Mouse (Mus musculus) erythroblast, adult 5-6 weeks (primary cell): Measurements from ENCODE around the gene Fkbp1b. TPM values are rescaled to one million over a fixed set of nuclear protein-coding genes. Genes with fewer than 3 reads are reported as not detected.
A peak's percentile ranks its signal among the peaks of the same experiment; 100 is the strongest.
"Not testable (repeated sequence)": the region's sequence is repeated elsewhere in the genome, so short reads cannot be mapped to it uniquely, and the experiment has no call there.

Experiments
- ATAC-seq: replicated peaks from 2 replicates; pipeline ENCODE4 v1.8.0; 2016; ENCODE audit warnings: moderate number of reproducible peaks, mild to moderate bottlenecking, moderate TSS enrichment, inconsistent platforms; ENCODE audit not compliant: poor library complexity, low FRiP score, severe bottlenecking
- total RNA-seq, 2 experiments: library from RNA; stranded (forward) in 1 of 2; stranded (reverse) in 1 of 2; fragments of 150-400 nt in 1 of 2; fragments of 200-764, 138-1000 nt in 1 of 2; gene quantifications; 2 replicates each; pipeline versions ENCODE4 v1.2.3 to v1.2.4; 2015 to 2017; ENCODE audit warnings: low replicate concordance in 2 of 2

The Fkbp1b gene
- total RNA-seq, 2 experiments from 2014 or later, result 3.9 TPM; not detected in 1

DNA sequence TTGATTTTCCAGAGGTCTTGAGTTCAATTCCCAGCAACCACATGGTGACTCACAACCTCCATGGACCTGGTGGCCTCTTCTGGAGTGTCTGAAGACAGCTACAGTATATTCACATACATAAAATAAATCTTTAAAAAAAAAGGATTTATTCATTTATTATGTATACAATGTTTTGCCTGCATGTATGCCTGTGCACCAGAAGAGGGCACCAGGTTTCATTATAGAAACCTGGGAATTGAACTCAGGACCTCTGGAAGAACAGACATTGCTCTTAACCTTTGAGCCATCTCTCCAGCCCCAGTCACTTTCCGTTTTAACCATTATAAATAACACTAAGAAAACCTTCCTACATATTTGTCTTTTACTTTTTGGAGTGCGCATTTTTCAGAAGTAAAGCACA, 15.4 kb upstream of the Fkbp1b start:
- no peak for ATAC-seq

DNA sequence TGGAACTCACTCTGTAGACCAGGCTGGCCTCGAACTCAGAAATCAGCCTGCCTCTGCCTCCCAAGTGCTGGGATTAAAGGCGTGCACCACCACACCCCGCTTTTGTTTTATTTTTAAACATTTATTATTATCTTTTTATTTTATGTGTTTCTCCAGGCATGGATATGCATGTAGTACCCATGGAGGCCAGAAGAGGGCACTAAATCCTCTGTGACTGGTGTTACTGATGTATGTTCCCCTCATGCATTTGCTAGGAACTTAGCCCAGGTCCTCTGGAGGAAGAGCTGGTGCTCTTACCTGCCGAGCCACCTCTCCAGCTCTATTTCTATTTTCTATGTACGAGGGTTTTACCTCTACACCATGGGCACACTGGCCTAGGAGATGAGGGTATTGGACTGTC, 14.8 kb upstream of the Fkbp1b start:
- ATAC-seq, result peak; percentile 46; the same call in 1 of the 2 replicates

- peak; percentile 67 for ATAC-seq
Measured at GRCm38 (mm10) chr12:4843741-4844140, 2.4 kb upstream of the Fkbp1b start.

GRCm38 (mm10) chr12:4842890-4843597, 1.7 kb upstream of the Fkbp1b start, which contains the start of gene Wdcp:
Gene Wdcp (plus strand): TSS chr12:4843303.
- ATAC-seq, result peak; percentile 98

- ATAC-seq, result no peak
Measured at GRCm38 (mm10) chr12:4842456-4842855, 1.1 kb upstream of the Fkbp1b start.

DNA sequence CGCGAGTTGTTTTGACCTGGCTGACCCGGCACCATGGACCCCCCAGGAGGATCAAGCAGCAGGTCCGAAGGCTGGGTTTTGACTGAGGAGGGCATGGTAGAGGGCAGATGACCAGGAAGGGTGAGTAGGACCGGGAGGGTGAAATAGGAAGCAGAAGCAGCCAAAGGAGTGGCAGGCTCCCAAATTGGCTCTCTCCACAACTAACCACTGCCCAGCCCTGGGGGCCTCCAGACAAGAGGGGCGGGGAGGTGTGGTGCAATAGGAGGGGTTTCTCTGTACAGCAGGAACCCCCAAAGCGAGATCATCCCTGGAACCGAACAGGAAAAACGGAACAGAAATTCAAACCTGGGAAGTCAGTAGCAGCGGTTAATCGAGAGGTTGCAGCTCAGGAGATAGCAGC, 650 bp downstream of the Fkbp1b start:
- ATAC-seq, result no peak

GRCm38 (mm10) chr12:4840010-4840409, 1.4 kb downstream of the Fkbp1b start:
- ATAC-seq, result no peak

DNA sequence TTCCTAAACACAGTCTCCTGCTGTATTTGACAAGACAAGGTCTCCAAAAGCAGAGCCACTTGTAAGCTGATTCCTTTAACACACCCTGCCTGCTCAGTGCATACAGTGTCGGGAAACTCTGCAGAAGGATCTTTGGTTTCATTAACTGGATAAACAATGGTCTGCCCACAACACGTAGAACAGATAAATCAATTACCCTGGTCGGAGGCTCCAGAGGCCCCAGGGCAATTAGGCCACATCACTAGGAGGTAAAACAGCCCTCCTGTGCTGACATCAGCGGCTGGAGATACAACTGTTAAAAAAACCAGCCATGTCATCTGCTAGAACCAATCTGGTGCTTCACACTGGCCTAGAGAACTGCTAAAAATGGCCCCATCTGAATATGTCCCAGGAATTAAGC, 4.4 kb downstream of the Fkbp1b start:
- ATAC-seq, result no peak

GRCm38 (mm10) chr12:4827256-4827655, 14.1 kb downstream of the Fkbp1b start:
- ATAC-seq, result no peak

GRCm38 (mm10) chr12:4817361-4818101, 23.9 kb downstream of the Fkbp1b start, which contains the start of gene Sf3b6:
Gene Sf3b6 (plus strand): TSS chr12:4817544.
- ATAC-seq, result peak; percentile 98

GRCm38 (mm10) chr12:4816680-4817360, 24.6 kb downstream of the Fkbp1b start:
- peak; percentile 16; the same call in 1 of the 2 replicates for ATAC-seq

DNA sequence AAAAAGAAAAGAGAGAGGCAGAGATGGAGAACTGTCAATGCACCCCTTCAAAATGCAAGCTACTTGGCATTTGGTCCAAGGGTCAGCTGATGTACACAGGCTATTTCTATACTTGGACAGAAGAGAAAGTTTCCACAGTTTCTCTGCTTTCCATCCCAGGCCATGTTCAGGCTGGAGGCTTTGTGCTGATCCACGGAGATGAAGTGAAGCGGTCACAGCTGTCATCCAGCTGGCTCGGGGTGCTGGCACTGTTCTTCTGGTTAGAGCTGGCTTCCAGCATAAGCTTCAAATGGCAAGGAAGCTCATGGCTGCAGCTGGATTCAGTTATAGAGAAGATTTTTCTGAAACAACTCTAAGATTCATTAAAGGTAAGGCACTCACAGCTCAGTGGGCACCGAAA, 27.8 kb downstream of the Fkbp1b start:
- ATAC-seq, result no peak

GRCm38 (mm10) chr12:4811705-4812104, 29.7 kb downstream of the Fkbp1b start:
- ATAC-seq, result no peak

DNA sequence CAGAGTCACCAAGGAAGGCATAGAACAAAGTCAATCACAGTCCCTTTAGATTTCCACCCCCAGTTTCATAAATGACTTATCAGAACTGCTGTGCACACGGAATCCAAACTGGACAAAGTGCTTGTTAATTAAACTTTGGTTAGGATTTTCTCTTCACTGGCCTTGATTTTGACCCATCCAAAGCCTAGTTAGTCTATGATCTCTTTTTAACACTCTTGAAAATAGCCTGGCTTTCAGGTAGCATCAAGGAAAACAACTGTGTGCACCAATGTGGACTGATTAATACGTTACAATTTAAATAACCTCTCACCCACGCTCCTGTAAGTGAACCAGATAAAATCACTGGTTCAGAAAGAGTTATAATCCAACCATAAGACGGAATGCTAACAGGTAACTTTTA, 30.4 kb downstream of the Fkbp1b start:
- no peak for ATAC-seq

- not testable (repeated sequence) for ATAC-seq
Measured at GRCm38 (mm10) chr12:4797471-4797870, 43.9 kb downstream of the Fkbp1b start.

- 0 out of 2 replicates have a peak, but pooled peaks have one; percentile 49 for ATAC-seq
Measured at GRCm38 (mm10) chr12:4793718-4794117, 47.7 kb downstream of the Fkbp1b start.

GRCm38 (mm10) chr12:4788128-4788527, 53.3 kb downstream of the Fkbp1b start:
- not testable (repeated sequence) for ATAC-seq

GRCm38 (mm10) chr12:4784466-4784865, 56.9 kb downstream of the Fkbp1b start:
- no peak for ATAC-seq

DNA sequence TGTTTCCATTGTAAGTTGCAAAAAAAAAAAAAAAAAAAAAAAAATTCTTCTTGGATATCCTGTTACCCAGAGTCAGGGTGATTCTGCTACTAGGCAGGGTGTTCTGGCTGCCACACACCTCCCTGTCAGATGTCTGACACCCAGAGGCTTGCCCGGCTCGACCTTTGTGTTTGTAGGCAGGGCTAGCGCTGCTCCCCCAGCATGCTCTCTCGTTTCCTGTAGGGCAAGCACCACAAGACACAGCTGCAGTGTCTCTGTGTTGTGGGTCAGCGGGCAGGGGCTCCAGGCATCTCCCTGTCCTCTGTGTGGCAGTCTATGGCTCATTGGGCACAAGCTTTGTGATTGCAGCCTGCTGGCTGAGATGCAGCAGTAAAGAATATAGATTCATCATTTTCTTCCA, 57.8 kb downstream of the Fkbp1b start:
- ATAC-seq, result no peak
